Mouse (Mus musculus) thymus, postnatal 14 days (tissue): Measurements from ENCODE around the gene Rpl21.
A peak's percentile ranks its signal among the peaks of the same experiment; 100 is the strongest.

Experiments used
- DNase-seq: peaks from one replicate; pipeline ENCODE4 v3.0.0; 2021

The Rpl21 gene

GRCm38 (mm10) chr5:146832769-146833448 lies at the start of gene Rpl21:
TSS of gene Rpl21 (plus strand) at chr5:146832890.
- DNase-seq, result peak; percentile 92

GRCm38 (mm10) chr5:146783300-146783699 lies 49.4 kb upstream of the Rpl21 start:
- no peak for DNase-seq

GRCm38 (mm10) chr5:146783891-146784290 lies 48.8 kb upstream of the Rpl21 start:
- DNase-seq, result no peak

GRCm38 (mm10) chr5:146786123-146786522 lies 46.6 kb upstream of the Rpl21 start:
- DNase-seq, result no peak

- DNase-seq, result no peak
Observed at GRCm38 (mm10) chr5:146789413-146789812, 43.3 kb upstream of the Rpl21 start.

- no peak for DNase-seq
Observed at GRCm38 (mm10) chr5:146790944-146791343, 41.7 kb upstream of the Rpl21 start.

- DNase-seq, result no peak
Observed at GRCm38 (mm10) chr5:146792140-146792791, 40.4 kb upstream of the Rpl21 start.

- DNase-seq, result no peak
Observed at GRCm38 (mm10) chr5:146793630-146794083, 39.0 kb upstream of the Rpl21 start.

GRCm38 (mm10) chr5:146794084-146794852 lies 38.4 kb upstream of the Rpl21 start:
- DNase-seq, result peak; percentile 65

GRCm38 (mm10) chr5:146794853-146795252 lies 37.8 kb upstream of the Rpl21 start, which contains the start of gene Usp12:
TSS of gene Usp12 (minus strand) at chr5:146795006.
- DNase-seq, result peak; percentile 99

- DNase-seq, result no peak
Observed at GRCm38 (mm10) chr5:146795728-146796127, 37.0 kb upstream of the Rpl21 start.

GRCm38 (mm10) chr5:146798031-146798430 lies 34.7 kb upstream of the Rpl21 start:
- DNase-seq, result no peak

- no peak for DNase-seq
Observed at GRCm38 (mm10) chr5:146806004-146806430, 26.7 kb upstream of the Rpl21 start.

GRCm38 (mm10) chr5:146809951-146810350 lies 22.7 kb upstream of the Rpl21 start:
- no peak for DNase-seq

- no peak for DNase-seq
Observed at GRCm38 (mm10) chr5:146812866-146813265, 19.8 kb upstream of the Rpl21 start.

GRCm38 (mm10) chr5:146813421-146813820 lies 19.3 kb upstream of the Rpl21 start:
- DNase-seq, result no peak

GRCm38 (mm10) chr5:146815394-146815793 lies 17.3 kb upstream of the Rpl21 start:
- DNase-seq, result no peak

- DNase-seq, result no peak
Observed at GRCm38 (mm10) chr5:146817583-146817982, 15.1 kb upstream of the Rpl21 start.

- DNase-seq, result no peak
Observed at GRCm38 (mm10) chr5:146818906-146819623, 13.6 kb upstream of the Rpl21 start.

- DNase-seq, result no peak
Observed at GRCm38 (mm10) chr5:146823005-146823404, 9.7 kb upstream of the Rpl21 start.

GRCm38 (mm10) chr5:146829528-146829927 lies 3.2 kb upstream of the Rpl21 start:
- DNase-seq, result peak; percentile 48

GRCm38 (mm10) chr5:146832435-146832768 lies 288 bp upstream of the Rpl21 start:
- DNase-seq, result no peak

GRCm38 (mm10) chr5:146833673-146834201 lies 1.0 kb downstream of the Rpl21 start:
- DNase-seq, result no peak
